Mouse (Mus musculus): ENCODE data around the gene Smap2.

The Smap2 gene

DNA sequence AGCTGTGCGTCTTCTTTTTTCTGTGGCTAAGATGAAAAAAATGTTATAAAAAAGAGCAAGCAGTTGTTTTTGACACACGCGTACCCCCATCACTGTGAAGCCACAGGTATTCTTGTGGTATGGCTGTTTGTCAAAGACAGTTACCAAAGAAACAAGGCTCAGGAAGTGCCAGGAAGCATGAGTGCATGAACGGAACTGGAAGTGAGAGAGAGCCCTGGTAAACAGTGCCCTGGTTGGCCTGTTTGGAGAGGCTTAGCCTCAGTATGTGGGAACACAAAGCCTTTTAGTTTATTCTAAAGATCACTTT lies 41.7 kb downstream of the Smap2 start:
- no peak for DNase-seq (ENCODE audit: low read depth, low spot score)

DNA sequence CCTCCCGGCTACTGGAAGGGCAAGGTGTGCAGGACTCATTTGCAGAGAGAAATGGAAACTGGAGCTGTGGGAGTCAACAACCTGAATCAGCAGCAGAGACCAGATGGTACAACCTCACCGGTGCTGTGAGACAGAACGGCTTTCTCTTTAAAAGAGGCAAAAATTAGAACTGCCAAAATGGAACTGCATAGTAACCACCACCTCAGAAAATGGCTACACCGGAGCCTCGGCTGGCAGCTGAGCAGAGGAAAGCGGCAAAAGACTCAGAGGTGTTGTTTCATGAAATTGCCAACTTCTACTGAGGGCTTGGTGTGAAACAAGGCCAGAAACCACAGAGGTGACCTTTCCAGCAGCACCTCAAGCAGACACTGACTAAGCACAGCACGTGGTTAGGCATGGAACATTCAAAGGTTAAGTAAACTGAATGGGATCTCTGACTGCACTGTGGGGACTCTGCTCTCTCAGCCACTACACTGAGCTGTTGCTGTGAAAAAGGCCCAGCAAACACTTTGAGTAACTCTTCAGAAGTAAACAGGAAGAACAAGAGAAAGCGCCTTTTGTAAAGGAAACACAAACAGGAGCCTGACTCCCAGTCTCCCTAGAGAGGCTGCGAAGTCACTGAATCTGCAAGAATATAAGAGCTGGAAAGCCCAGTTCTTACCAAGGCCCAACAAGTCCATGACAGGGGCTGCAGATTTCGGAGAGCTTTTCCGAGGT lies 42.2 kb downstream of the Smap2 start:
- no peak for DNase-seq (ENCODE audit: low read depth, low spot score)

DNA sequence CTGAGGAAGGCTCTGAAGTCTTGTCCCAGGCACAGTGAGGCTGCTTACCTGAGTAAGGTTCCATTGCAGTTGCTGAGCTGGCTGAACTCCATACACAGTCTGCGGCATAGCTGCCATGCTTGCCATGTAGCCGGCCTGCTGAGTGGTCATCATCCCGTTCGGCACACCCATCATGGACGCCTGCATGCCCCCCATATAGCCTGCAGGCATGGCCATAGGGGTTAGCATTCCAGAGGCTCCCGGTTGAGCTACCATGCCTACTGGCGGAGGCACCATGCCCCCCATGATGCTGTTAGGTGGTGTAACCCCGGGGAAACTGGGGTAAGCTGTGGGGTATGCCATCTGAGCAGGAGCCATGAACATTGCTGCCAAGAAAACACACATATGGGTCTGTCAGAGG lies 45.2 kb downstream of the Smap2 start:
- DNase-seq (ENCODE audit: low read depth, low spot score), result no peak

DNA sequence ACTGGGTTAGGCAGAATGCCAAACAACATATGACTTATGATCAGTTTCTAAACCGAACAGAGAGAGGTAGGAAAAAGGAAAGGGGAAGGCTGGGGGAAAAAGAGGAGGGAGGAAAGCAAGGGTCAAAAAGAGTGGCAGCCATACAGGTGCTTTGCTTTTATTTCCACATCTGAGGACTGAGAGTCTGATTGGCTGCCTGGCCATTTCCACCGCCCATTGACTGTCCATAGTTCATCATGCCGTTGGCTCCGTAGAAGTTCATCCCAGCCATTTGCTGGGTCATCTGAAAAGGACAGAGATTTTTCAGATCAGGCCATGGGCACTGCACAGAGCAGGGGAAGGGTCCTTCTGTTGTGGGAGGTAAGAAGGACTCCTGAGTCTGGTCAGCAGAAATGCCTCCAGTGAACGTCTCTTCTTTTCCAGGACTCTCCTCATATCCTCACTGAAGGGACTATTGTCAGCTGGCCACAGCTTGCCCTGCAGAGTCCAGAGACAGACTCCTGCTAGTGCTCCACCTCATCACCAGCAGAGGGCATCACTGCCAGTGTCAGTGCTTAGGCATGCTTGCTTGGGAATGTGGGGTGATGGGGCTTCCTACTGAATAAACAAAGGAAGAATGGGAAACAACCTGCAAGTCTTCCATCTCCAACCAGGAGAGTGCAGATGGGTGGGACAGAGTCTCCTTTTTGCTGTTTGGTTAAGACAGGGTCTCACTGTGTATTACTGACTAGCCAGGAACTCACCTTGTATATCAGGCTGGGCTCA lies 47.5 kb downstream of the Smap2 start:
- no peak for DNase-seq (ENCODE audit: low read depth, low spot score)

DNA sequence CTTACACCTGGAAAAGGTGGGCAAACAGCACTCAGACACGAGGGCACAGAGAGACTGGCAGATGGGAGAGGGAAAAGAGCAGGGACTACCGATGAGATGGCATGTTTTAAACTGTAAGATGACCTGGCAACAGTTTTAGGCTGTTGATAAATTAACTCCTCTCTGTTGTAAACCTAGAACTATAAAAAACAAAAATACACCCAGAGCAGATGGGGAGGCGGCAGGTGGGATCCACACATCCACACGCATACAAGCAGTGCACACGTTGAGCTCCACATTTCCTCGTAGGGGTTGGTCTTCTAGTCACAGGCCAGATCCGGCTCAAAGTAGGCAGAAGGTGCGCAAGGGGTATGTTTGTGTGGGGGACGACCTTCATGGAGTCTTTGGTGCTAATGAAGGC lies 48.6 kb downstream of the Smap2 start:
- DNase-seq (ENCODE audit: low read depth, low spot score), result no peak

DNA sequence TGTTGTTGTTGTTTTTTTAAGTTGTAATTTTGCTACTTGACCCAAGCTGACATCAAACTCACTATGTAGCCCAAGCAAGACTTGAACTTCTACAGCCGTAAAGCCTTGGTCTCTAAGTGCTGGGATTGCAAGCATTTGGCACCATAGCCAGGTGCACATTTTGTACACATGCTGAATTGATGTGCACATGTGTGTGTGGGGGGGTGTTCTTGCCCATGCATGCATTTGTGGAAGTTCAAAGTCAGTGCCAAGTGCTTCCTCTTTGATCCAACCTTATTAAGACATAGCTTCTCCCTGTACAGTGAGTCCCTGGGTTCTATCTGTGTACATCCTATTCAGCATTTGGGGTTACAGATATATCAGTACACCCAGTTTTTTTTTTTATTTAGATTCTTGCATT lies 61.5 kb downstream of the Smap2 start:
- peak; percentile 51 for DNase-seq (ENCODE audit: low read depth, low spot score)

DNA sequence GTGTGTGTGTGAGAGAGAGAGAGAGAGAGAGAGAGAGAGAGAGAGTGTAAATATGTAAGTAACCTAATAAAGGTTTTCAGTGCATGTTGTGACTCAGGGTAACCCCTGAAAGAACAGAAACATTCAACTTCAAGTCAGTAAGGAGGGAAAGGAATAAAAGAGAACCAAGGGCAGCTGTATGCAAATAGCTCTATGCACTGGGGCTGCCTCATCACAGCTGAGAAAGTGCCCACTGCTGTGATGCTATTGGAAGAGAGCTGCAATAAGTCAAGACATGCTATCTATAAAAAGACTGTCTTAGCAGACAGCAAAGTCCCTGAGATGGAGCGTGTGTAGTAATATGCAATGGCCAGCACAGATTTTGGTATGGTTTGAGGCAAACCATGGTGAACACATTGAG lies 63.4 kb downstream of the Smap2 start:
- DNase-seq (ENCODE audit: low read depth, low spot score), result peak; percentile 89

DNA sequence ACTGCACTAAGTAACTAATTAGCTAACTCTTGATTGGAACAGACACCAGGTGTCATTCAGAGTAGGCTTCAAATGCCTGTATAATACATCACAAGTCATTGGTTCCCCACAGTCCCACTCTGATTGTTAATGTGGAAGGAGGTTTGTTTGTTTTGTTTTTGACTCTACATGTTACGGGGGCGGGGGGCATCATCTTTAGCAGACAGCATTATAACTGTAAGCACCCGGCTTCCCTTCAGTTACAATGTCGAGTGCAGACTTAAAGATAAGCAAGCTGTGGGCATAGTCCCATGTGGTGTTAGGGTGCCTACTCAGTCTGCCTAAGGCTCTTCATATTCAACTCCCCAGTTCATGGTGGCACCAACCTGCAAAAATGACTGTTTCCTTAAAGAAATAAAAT lies 64.0 kb downstream of the Smap2 start:
- peak; percentile 81 for DNase-seq (ENCODE audit: low read depth, low spot score)

DNA sequence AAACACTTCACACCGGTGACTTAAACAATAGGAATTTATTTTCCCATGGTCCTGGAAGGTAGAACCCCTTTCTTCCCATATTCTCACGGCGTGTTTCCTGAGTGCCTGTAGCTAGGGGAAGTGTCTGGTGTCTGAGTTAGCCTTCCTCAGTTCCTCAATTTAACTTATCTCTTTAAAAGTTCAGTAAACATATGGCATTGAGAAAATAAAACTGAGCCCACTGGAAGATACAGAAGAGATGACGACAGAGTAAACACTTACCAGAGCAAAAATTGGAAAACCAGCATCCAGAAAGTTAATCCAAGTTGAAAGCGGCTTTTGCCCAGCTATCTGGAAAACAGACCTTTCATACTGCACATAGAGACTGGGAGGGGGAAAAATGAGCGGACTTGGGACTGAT lies 64.9 kb downstream of the Smap2 start:
- DNase-seq (ENCODE audit: low read depth, low spot score), result peak; percentile 63

DNA sequence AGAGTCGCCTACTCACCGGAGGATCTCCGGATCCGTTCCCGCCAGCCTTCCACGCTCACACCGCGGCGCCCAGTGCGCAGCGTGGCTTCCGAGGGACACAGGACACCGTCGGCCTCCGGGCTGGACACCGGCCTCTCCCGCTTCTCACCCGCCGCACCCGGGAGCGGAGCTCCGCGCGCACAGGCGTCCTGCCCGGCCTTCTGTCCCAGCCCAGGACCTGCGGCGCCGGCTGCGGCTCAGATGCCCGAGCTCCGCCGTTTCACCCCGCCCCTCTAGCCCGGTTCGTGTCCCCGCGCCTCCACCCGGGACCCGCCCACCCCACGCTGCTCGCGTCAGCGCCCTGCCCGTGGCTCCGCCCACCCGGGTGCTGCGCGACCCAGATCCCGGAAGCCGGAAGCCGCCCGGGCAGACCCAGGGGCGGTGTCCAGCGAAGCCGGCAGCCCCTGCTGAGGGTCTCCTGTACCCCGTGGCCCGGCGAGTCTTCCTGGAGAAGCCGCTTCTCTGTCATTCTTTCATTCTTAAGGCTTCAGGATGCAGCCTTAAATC lies 65.5 kb downstream of the Smap2 start, which contains the start of gene Zfp69:
Gene Zfp69, minus strand, starts transcription at position 272 of the 546 bp plus-strand sequence.
- peak; percentile 94 for DNase-seq (ENCODE audit: low read depth, low spot score)

DNA sequence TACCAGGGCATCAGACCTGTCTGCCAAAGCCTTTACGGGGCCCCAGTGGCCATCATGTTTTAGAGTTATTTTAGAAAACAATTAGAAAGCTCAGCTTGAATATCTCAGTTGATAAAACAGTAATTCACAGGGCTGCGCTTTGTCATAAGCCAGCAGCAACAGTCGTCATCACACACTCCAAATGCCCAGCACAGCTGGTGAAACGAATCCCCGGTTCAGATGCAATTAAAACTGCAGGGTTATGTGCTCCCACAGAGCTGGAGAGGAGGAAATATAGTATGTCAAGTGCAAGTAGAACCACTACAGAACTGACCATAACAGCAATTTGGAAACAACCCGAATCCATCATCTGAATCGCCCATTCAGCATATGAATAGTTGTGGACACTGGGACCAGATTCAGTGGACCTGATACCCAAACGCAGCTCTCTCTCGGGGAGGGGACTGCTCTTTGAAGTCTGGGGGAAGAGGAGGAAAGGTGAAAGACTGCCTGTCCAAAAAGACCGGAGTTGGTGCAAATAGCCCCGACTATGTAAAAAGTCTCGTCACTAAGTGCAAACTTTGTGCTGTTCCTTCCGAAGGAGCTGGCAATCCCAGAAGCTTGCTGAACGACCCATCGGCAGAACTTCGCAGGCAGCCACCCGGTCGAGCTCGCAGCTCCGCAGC lies 66.2 kb downstream of the Smap2 start:
- DNase-seq (ENCODE audit: low read depth, low spot score), result no peak

DNA sequence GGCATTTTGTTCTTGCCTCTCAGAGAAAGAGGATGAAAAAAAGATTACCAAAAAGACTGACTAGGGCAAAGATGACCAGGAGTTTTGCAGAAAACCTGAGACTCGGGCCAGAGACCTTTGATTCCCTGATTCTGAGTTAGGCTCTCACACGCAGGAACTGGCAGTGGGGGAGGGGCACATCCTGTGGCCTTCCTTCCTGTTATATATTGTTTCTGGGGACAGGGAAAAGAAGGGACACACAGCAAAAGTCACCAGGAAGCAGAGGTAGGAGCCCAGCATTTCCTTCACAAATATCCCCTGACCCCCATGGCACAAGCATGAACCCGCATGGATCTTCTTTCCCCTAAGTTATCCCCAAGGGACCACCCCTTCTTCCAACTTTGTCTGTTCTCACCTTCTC lies 68.1 kb downstream of the Smap2 start:
- DNase-seq (ENCODE audit: low read depth, low spot score), result no peak

DNA sequence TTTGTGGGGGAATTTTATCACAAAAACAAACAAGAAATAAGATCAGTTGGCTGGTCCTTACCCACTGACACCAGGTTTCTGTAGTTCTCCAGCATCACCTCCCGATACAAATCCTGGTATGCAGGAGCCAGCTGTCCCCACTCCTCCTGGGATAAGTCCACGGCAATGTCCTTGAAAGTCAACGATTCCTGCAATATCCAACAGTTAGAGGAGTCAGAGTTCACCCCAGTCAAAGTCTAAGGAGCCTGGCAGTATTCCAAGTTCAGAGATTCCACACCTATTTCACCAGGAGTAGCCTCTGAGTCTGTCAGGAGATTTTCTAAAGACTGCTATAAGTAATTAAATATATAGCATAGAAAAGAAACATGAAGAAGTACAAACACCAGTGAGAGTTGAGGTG lies 82.0 kb downstream of the Smap2 start:
- DNase-seq (ENCODE audit: low read depth, low spot score), result no peak

DNA sequence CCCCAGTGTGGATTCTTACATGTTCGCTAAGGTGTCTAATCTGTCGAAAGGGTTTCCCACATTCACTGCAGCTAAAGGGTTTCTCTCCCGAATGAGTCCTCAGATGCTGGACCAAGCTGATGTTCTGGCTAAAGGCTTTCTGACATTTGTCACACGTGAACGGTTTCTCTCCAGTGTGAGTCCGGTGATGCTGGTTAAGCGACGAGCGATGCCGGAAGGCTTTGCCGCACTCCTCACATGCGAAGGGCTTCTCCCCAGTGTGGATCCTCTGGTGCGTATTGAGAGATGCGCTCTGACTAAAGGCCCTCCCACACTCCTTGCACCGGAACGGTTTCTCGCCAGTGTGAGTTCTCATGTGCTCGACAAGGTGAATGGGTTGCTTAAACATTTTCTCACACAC lies 86.3 kb downstream of the Smap2 start:
- DNase-seq (ENCODE audit: low read depth, low spot score), result no peak

DNA sequence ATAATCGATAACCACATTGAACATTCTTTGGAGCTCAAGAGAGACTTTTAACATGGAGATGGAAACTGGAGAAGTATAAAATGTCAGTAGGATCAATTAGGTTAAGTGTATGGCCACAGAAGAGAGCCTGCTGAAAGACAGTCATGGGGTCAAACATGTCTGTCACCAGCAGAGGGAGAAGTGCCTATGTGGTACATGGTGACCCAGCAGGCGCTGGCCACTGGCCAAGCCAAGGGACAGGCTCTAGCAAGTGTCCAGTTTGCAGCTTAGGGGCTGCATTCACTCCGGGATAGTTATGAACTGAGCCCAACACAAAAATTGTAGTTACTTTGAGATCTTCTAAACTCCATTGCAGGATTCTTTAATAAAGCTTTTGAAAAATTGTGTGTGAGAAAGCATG lies 88.4 kb downstream of the Smap2 start:
- DNase-seq (ENCODE audit: low read depth, low spot score), result no peak

DNA sequence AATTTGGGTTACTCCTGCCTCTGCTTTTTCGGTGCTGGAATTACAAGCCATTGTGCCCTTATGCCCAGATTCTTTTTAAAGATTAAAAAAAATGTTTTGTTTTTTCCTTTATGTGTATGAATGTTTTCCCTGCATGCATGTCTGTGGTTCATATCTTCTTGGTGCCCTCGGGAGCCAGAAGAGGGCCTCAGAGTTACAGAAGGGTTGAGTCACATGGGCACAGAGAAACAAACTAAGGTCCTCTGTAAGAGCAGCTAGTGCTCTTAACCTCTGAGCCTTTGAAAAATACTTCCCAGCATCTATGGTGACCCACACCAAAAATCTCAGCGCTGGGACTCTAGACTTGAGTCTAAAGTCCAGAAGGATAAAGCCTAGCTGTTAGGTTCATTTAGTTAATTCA lies 91.7 kb downstream of the Smap2 start:
- DNase-seq (ENCODE audit: low read depth, low spot score), result peak; percentile 83

DNA sequence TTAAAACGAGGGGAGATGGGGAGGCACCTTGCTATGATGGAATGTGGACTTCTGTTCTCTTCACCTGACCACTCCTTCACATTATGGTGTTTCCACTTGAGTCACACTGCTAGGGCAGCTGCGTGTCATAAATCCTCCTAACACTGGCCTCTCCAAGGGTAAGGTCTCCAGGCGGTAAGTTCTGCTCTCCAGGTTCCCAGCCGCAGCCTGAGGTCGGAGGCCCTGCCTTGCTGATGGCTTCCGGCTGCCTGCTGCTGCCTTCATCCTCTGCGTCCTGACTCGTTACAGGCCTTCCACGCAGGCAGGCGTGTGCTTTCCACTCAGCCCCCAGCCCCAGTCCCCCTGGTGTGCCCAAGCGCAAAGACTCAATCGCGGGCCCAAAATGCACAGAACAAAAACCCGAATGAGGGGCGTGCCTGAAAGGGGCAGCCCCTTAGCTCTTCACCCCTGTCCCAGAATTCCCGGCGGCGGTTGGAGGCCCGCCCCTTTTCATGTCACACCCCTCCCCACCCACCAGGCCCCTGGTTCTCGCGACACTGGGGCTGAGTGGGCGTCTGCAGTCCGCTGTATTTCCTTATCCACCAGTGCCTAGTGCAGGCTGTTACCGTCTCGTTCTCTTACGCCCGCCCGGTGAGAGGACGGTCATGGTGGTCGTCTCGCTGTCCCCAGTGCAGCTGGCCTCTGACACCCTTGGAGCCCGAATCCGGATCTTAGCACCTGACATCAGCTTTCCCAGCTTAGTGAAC lies 92.3 kb downstream of the Smap2 start, which contains the start of gene Exo5:
Gene Exo5, minus strand, starts transcription at position 464 of the 746 bp plus-strand sequence.
- peak; percentile 96 for DNase-seq (ENCODE audit: low read depth, low spot score)

DNA sequence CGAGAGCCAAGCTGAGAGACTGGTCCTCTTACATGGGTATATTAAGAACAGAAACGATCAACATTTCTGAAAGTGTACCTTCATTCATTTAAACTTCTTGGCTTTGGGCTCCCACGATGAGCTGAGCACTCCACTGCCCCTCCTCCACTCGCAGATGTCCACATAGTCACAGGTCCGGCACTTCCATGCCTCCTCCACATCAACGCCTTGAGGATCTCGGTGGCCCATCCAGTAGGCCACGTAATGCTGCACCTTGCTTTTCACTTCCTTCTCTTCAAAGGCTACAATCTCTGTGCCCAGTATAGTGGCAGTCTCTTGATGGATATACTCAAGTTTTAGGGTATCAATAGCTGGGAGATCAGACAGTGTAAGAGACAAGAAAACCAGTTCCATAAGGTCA lies 95.6 kb downstream of the Smap2 start:
- DNase-seq (ENCODE audit: low read depth, low spot score), result no peak
